Mouse (Mus musculus) olfactory bulb, adult 2 months (tissue): ENCODE results near the gene Ndufa11.

Experiments
- CTCF ChIP-seq: fragments of 200-500 bp; IDR thresholded peaks from 2 replicates; pipeline ENCODE4 v1.5.1; 2012; ENCODE audit warnings: low read depth, mild to moderate bottlenecking, low read length, moderate library complexity; ENCODE audit not compliant: insufficient read depth
- POLR2A ChIP-seq: fragments of 200-500 bp; IDR thresholded peaks from 2 replicates; pipeline ENCODE4 v1.6.1; 2012; ENCODE audit warnings: mild to moderate bottlenecking, low read depth, low read length, moderate library complexity; ENCODE audit not compliant: insufficient read depth

- no peak for TF ChIP-seq POLR2A
- no peak for TF ChIP-seq CTCF
Observed at GRCm38 (mm10) chr17:56738221-56738620, 20.7 kb downstream of the Ndufa11 start.
